Mouse (Mus musculus) lung, postnatal 36 days (tissue): ENCODE measurements at regions not wholly inside any gene's neighbourhood (a gene's known extent, or its start where the extent isn't known, plus 50 kb on each side); places are given as distances from the start of the nearest gene placed in this dataset.
A peak's percentile ranks its signal among the peaks of the same experiment; 100 is the strongest.

Source experiments
- DNase-seq: peaks from one replicate; pipeline ENCODE4 v3.0.0; 2022; ENCODE audit warnings: mixed read lengths

DNA sequence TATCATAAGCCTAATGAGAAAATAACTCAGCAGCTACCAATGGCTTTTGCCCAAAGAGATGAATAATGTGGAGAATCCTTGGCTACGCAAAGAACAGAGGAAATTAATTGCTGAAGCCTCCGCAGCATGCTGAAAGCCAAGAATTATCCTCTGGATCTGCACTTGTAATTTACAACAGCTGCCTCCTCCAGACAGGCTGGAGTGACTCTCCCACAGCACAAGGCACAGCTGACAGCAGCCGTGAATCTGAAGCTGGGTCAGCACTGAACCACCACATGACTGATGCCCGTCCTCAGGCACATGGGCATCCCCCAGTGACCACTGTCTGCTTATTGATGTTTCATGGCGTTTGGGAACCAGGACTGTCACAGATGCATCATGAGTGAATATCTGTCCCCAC, 299.8 kb downstream of the Psat1 start:
- no peak for DNase-seq

DNA sequence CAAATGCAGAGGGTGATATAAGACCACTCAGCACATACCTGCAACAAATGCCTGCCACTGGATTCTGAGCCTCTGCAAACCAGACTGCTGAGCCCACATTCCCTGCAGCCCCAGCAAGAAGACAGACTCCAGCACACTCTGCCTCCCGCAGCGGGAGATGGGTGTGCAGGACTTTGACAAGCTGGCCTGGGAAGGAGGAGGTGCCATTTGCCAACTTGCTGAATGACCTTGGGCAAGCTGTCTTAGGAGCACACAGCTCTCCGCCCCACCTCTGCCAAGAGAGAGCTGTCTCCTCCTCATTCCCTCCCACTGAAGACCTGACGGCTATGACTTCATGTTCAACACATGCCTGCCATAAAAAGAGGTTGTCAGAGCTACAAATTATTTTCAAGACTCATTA, 302.4 kb downstream of the Psat1 start:
- DNase-seq: no peak

DNA sequence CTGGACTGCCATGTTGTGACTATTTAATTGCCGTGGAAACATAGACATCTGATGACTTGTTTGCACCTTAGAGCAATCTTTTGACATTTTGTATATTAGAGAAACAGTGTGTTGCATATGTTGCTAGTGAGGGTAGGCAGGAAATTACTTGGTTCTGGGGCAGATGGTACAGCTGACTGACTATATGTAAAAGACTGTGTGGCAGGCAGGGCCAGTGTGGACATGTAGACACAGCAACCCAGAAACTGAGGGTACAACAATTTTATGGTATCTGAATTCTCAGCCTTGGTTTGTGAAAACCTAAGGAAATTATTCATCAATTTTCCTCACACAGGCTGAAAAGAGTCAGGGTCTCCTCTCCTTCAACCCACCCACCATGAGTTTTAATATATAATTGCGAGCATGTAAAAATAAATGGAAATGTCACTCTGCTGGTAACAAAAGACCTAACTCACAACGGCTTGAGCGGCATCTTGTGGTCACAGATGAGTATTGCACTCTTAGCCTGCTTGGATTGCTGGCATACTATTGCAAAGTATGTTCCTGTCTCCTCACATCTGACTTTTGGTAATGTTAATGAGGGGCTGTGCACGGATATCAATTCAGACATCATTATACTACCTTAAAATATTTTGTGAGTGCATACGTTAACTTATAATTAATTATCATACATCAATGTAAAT, 329.8 kb downstream of the Psat1 start:
- DNase-seq: peak; percentile 63

DNA sequence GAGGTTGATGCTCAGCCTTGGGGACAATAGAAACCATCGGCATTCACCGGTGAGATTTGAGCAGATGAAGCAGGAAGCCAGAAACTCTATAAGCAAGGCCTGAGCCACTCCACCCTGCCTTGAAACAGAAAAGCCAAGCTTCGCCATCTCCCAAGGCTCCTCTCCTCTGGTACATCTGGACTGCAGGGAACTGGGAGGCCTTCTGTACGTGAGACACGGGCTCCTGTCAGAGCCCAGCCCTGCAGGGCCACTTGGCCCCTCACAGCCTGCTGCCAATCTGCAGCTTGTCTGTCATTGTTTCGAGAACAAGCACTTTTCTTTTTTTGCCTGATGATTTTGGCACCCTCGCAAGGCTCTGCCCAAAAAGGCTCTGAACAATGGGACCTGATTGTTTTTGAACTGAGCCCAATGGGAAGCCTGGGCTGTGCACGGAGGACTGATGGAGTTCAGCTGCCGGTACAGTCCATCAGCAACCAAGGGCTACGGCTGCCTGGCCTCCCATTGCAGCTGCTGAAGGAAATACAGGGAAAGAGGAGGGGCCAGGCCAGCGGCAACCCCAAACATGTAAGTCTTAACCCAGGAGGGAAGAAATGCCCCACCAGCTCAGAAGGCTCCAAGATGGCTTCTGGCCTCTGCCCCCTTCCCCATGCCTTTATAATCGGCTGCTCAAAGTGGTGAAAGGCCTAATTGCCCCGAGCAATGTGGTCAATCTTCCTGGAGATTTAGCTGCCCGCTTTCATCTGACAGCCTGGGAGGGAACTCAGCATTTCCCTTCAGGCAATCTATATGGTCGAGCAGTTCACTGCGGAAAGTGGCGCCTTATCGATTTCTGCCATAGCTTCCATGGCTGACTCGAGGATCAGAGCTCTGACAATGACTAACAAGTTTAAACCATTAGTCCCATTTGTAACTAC, 332.2 kb downstream of the Psat1 start:
- peak; percentile 0 for DNase-seq

DNA sequence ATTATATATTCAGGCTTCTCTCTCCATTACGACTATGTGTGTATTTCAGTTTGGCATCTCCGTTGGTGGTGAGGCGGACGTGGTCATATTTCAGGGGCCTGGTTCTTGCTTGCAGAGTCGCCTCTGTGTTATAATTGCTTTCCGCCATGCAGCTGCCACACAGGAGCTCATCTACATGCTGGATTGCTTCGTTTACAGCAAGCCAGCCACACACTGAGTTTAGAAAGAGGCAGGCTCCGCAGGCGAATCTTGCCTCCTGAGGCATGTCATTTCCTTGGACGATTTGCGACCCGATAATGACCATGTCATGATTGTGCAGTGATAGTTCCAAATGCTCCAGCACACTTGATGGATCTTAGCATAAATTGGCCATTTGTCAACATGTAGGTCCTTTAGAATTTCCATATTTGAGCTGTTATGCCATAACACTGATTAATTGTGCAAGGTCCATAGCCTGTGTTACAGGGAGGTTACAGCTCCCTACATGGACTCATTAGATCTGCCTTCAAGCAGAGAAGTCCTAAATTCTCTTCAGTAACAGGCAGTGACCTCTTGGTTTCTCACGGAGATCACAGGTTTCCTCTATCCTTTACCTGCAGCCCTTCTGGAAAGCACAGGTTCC, 335.9 kb downstream of the Psat1 start:
- DNase-seq: no peak

DNA sequence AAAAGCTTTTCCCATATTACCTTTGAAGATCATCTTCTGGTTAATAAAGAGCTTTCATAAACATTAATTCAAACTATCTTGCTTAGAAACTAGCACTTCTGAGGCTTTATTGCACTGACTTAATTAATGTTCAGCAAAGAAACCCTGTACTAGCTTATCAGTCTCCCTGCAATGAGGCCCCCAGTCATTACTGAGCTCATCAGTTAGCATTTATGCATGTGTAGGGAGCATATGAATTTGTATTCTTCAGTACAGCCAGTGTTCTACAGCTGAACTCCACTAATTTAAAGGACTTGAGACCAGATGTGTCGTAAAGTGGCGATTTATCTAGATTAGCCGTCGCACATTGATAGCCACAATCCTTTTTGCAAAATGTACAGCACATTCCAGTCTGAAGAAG, 340.7 kb downstream of the Psat1 start:
- no peak for DNase-seq

DNA sequence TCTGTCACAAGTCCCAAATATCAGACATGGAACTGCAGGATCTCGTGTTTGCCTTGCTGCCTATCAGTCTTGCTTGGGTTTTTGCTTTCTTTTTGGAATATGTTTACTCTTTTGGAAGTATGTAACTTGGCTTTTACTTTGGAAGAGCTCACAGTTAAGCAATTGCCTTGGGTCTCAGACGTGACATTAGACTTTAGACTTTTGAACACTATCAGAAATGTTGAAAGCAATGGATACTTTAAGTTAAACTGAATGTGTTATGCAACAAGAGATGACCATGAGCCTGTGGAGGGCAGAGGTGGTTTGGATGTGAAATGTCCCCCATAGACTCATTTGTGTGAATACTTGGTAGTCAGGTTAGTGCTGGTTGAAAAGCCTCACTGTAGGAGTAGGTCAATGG, 354.3 kb downstream of the Psat1 start:
- DNase-seq: no peak

DNA sequence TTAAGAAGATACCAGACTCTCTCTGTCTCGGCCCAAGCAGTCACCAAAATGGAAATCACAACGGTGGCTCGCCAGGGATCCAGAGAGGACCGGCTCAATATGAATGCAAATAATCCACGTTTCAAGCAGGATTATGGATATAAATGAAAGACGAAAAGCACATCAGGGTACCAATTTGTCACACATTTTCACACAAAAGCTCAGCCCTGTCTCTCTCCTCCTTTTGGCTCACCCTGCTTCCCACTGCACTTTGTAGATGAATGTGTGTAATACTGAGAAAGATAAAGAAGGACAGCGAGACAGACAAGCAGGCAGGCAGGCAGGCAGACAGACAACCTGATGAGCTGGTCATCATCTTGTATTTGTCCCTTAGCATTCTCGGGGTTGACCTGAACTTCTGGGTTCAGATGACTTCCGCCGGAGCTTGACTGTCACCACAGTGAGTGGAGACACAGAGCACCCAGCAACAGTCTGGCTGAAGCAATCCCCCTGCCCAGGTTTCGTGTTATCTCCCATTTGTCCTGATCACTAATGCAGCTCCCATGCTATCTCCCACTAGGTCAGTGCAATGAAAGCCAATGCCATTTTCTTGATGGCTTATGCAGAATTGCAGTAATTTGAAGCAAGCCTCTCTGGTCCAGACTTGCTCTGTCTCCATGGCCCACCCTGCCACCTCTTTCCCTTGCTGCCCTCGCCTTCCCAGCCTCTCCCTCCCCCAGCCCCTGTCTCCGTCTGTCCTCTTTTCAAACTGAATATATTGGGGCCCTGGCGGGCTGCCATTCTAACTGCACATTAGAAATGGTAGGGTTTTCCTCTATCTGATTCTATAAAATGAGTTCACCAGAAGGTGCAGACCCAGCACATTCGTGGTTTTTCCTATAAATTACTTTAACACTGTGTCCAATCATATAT, 363.1 kb downstream of the Psat1 start:
- DNase-seq: no peak

DNA sequence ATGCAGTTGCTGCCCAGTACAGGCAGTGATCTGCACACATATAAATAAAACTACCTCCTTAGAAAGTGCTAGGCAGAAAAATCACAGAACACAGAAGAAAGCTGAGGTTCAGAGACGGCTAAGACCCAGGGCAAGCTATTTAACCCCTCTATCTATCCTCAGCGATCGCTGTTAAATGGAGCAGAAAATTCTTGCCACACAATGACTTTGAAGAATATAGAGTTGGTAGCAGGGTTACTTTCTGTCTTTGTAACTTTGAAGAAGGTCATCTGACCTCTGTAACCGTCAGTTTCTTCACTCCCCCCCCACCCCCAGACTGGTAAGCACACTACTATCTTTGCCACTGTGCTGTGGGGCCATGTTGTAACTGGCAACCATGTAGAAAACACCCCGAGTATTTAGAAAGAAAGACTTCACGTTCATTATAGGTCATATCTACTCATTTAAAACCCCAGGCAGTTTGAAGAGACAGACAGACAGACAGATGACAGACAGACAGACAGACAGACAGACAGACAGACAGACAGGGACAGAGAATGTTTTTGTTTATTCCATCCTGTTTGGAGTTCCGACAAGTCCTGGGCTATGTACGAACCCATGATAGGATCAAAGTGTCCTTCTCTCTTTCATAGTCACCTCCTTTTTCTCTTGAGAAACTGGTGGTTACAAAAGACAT, 363.9 kb downstream of the Psat1 start:
- no peak for DNase-seq

DNA sequence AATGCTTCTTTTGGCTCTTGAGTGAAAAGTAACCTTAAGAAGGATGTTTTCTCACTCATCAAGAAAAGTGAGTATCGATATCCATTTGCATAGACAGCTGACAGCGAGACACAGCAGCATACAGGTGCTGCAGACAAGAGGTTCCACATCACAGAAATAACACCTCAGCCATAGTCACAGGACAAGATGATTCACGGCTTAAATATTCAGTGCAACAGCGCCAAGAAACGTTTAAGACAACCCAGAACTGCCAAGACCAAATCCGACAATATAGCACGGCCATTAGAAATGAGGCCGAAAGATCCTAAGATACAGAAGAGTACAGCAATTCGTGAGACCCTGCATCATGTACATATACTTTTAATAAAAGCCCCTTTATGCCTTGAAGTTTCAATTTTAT, 375.9 kb downstream of the Psat1 start:
- DNase-seq: no peak

DNA sequence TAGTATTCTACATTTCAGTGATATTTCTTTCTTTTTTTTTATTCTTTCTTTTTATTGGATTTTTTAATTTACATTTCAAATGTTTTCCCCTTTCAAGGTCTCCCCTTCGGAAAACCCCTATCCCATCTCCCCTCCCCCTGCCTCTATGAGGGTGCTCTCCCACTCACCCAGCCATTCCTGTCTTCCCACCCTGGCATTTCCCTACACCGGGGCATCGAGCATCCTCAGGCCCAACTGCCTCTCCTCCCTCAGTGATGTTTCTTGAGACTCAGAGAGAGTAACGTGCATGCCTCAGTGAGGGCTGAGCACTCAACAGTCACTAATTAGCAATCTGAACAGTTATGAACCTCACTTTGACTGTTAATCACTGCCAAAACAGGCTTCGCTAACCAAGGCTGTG, 385.6 kb downstream of the Psat1 start:
- no peak for DNase-seq

DNA sequence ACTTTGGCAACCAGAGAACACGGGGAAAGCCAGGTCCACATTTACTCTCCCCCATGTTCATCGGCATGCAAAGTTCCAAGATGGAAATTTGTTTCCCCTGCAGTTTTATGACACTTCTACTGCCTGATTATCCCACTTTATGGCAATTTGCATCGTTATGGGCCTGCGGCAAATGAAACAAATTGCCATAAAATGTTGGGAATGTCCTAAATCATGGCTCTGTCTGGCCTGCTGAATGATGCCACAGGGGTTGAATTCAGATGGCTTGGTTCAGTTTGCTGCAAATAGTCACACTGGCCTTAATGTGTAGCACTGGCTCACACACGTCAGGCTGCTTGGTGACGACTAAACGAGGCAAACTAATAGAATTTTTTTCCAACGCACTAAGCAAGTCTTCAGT, 393.2 kb downstream of the Psat1 start:
- no peak for DNase-seq

DNA sequence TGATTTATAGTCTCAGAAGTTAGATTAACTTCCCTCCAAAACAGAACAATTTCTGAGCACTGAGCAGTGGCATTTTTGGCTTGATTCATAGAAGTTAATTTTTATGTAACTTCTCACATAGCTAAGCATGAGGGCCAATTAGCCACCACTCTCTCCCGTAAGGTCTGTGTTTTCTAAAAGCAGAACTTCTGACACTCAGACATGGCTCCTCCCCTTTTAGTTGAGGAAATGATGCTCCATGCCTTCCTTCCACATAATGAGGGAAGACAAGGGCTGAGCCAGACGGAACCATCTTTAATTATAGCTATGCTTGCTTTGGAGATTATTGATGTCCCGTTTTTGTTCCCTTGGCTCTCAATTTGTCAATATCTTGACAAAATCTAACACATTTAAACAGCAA, 429.3 kb downstream of the Psat1 start:
- DNase-seq: no peak

DNA sequence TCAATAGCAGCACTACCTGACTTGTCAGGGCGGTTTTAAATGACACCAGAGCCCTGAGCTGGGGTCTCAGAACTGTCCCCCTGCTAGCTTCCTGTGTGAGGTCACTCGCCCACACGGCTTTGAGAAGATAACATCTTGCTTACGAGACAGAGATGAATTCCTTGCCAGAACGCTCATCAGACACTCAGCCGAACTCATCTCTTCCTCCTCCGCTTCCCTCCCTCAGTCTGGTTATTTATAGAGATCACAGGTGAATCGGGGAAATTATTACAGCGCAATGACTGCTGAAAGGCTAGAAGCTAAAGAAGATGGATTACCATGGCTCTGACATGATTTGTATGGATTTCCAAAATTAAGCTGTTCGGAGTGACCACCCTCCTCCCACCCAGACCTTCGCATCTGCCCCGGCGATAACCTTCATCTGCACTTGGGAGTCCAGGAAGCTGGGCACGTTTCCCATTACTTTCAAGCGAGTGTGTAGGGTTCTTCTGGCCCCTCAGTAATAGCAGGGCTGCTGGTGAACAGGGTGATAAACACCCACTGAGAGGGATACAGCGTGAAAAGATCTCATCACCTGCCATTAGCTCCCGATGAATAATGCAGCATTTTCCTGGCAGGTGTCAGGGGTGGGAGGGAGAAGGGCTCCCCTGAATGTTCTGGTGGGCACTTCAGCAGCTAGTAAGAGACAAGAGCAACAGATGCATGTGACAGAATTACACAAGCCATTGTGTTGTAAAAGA, 430.4 kb downstream of the Psat1 start:
- DNase-seq: no peak

DNA sequence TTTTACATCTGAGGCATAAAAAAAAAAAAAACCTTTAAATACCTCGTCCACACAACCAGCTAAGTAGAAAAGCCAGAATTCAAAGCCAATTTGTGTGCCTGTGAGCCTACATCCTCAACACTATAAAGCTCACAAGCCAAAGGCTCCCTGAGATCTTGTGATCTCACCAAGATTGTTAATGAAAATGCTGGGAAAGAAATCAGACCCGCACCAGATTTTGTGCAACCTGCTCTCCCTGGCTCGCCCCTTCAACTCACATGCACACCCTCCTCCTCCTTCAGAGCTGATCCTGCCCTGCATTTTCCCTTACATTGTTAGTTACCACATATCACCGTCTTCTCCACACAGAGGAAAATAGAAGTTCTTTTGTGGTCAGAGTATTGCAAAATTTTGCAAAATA, 433.9 kb downstream of the Psat1 start:
- no peak for DNase-seq

DNA sequence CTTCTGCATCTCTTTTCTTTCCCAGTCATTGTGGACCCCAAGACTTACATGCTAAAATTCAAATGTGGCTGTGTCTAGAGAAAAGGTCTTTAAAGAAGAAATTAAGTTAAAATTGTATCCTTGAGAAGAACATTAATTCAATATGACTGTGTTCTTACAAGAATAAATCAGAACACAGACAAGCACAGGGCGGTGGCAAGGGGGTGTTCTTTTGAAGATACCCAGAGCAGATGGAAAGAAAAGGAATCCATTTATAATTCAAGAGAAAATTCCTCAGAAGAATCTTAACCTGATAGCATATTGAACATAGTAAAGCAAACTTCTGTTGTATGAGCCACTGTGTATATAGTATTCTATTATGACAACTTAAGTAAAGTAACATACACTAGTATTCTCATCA, 436.7 kb downstream of the Psat1 start:
- DNase-seq: no peak

DNA sequence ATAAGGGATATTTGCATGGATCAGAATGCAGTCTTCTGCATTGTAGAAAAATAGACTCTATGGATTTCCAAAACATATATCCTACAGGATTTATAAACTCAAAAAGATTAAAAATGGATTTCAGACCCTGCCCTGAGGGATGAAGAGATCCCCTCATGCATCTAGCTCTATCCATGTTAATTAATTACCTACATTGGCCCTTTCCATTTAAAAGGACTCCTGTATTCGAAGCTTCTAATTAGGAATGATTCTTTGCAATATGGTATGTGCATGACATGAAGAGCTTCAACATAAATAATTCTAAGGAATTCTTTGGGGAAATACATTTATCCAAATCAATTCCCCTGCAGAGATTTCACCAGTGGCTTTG, 444.2 kb downstream of the Psat1 start:
- DNase-seq: no peak

DNA sequence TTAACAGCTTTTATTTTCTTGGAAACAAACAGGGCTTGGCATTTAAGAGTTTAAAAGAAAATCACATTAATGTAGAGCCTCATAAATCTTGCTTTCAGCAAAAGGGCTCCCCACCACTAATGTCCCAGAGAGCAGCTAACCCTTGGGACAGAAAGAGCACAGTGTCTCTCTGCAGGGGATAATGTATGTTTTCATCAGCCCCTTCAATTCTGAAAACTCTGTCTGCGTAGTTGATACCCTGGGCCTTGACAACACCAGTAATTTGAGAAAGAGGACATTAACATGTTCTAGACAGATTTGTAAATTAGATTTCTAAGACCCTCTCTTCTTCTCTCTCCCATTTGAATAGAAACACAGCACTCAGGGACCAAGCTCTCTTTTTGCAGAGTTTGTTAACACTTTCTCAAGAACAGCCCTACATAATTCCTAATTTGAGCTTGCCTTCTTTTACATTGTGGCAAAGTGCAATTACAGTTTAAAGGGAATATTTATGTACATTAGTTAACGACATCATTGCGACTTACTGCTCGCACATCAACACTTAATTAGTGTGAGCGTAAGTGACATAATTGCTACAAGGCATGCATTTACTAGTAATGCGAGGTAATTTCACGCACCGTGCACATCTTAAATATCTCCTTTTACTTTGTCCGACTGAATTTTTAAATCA, 444.7 kb downstream of the Psat1 start:
- DNase-seq: no peak

DNA sequence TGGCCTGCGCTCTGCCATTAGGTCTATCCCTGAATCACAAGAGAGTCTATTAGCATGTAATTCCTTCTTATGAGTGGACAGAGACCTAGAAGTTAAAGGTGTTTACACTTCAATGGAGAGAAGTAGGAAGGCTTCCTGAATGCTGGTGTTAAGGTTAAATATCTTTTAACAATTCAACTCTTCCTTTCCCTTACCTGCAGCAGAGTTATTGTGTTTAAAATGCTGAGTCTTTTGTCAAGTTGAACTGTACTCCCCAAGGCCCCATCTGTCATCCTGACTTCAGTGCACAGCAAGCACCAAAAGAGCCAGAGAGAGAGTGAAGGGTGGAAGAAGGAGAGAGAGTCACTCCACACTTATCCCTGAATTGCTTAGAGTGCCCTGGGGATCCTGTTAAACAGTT, 451.6 kb downstream of the Psat1 start:
- no peak for DNase-seq

DNA sequence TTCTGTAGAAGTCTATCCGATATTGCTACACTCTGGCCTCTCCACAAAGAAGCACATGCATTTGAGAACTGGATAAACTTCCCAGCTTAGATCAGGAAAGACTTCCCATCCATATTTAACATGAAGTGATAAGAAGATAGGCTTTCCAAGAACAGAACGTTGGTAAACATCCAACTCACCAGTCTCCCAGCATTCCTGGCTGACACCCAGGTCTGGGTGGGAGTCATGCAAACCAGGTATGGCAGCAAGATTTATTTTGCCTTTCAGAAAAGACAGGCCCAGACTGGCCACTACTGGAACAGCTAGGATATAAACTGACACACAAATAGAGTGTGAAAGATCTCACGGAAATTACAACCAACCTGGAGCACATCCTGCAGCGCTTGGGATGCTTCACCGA, 459.6 kb downstream of the Psat1 start:
- DNase-seq: no peak

DNA sequence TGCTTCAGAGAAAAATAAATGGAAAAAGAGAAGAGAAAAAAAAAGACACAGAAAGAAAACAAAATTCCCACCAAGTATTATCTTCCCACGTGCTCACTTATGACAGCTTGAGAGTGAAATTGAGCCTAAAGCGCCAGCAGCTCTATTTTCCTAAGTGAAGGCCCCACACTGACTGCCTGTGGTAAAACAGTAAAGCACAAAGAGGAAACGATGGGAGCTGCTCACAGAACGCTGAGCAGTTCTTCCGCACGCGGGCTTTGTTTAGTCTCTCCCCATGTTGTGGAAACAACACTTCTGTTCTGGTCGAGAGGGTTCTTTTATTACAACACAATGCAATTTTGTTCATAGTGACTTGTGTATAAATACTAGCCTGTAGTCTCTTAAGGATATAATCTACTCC, 465.5 kb downstream of the Psat1 start:
- DNase-seq: peak; percentile 1
